17 mouse cellular contexts compared by ENCODE assay signal in genomic region chr6:51025411-51025810, GRCm38 (mm10).
DNase-seq lines count a peak whose midpoint lies in the region; ATAC-seq and TF ChIP-seq lines count a peak whose summit lies in the region.
"Had no signal": no experiment of that assay in that cellular context is flagged by ENCODE, and none has a peak within 500 bp of the region (broad histone marks: within the 10 kb centered on the region; RNA-seq: fewer than 3 reads in every experiment).

No protein-coding gene starts in this region.

- H3K9ac ChIP-seq in midbrain, embryonic 13.5 days (replicated peaks) = no peak overlapping the region
- H3K9ac ChIP-seq: embryonic facial prominence, embryonic 15.5 days; forebrain, embryonic 15.5 days; heart, embryonic 12.5 days had no signal

- WGBS in midbrain, embryonic 10.5 days = 65% methylated on average over 3 of the region's 3 CpGs
- WGBS in midbrain, embryonic 13.5 days = 73% methylated on average over 3 of the region's 3 CpGs

- TF ChIP-seq POLR2A in embryonic fibroblast, embryonic 13.5 days (IDR thresholded peaks at IDR 0.05; ENCODE audit: low read depth, low read length) = no peak

- ATAC-seq in midbrain, embryonic 13.5 days = no peak
- ATAC-seq: CD4-positive, CD25-positive, alpha-beta regulatory T cell, adult 4 months; forebrain, embryonic 15.5 days; hindbrain, embryonic 16.5 days; inflammation-experienced regulatory T-cells, adult 6 months had no signal

- no peaks in the 10 kb centered on the region for H3K9me3 ChIP-seq in midbrain, embryonic 10.5 days (replicated peaks)
- no peaks in the 10 kb centered on the region for H3K9me3 ChIP-seq in midbrain, embryonic 13.5 days
- H3K9me3 ChIP-seq: embryonic facial prominence, embryonic 15.5 days; forebrain, embryonic 15.5 days; heart, embryonic 12.5 days had no signal

- H3K27me3 ChIP-seq in midbrain, embryonic 10.5 days (ENCODE audit: low read depth, poor library complexity, severe bottlenecking) = peaks cover 28% of the 10 kb centered on the region
- H3K27me3 ChIP-seq in midbrain, embryonic 13.5 days = no peaks in the 10 kb centered on the region
- H3K27me3 ChIP-seq: embryonic facial prominence, embryonic 15.5 days; forebrain, embryonic 15.5 days had no signal

- H3K27ac ChIP-seq in midbrain, embryonic 10.5 days (replicated peaks) = 0 out of 2 replicates have a peak overlapping the region, but pooled peaks have one; percentile 34
- H3K27ac ChIP-seq in midbrain, embryonic 13.5 days = no peak overlapping the region
- peak overlapping the region; percentile 22; the same call in 1 of the 2 replicates for H3K27ac ChIP-seq in embryonic fibroblast, embryonic 13.5 days (ENCODE audit: insufficient read depth, low read length)
- no peak overlapping the region for H3K27ac ChIP-seq in layer of hippocampus, adult 2 months
- H3K27ac ChIP-seq: embryonic facial prominence, embryonic 15.5 days; forebrain, embryonic 15.5 days had no signal

- DNase-seq in midbrain, embryonic 10.5 days (ENCODE audit: low spot score) = no peak
- DNase-seq in B cell, adult 2 months = peak; percentile 42 to 50
- DNase-seq in ovary, adult 18-20 months (ENCODE audit: low spot score) = no peak
- DNase-seq in layer of hippocampus, adult 2 months (ENCODE audit: low spot score in 2 of 2) = no peak
- DNase-seq: adrenal gland, postnatal 10 days; cerebellum, adult 11 months; cerebellum, adult 9-11 months; cerebellum, postnatal 36 days; gastrocnemius, postnatal 36 days had no signal

- H3K36me3 ChIP-seq in midbrain, embryonic 10.5 days = no peaks in the 10 kb centered on the region
- H3K36me3 ChIP-seq in midbrain, embryonic 13.5 days = no peaks in the 10 kb centered on the region
- H3K36me3 ChIP-seq: embryonic facial prominence, embryonic 15.5 days; forebrain, embryonic 15.5 days; heart, embryonic 12.5 days had no signal

- H3K4me1 ChIP-seq in midbrain, embryonic 10.5 days = peaks cover 29% of the 10 kb centered on the region
- H3K4me1 ChIP-seq in midbrain, embryonic 13.5 days (replicated peaks) = no peaks in the 10 kb centered on the region
- H3K4me1 ChIP-seq in embryonic fibroblast, embryonic 13.5 days (ENCODE audit: control insufficient read depth, insufficient read depth, low read length) = 0 out of 2 replicates have a peak, but pooled peaks cover 2% of the 10 kb centered on the region
- H3K4me1 ChIP-seq: forebrain, embryonic 15.5 days had no signal

- H3K4me3 ChIP-seq in midbrain, embryonic 10.5 days = no peak overlapping the region
- no peak overlapping the region for H3K4me3 ChIP-seq in midbrain, embryonic 13.5 days (replicated peaks)
- no peak overlapping the region for H3K4me3 ChIP-seq in embryonic fibroblast, embryonic 13.5 days (ENCODE audit: insufficient read depth, low read length)
- no peak overlapping the region for H3K4me3 ChIP-seq in layer of hippocampus, adult 2 months
- H3K4me3 ChIP-seq: embryonic facial prominence, embryonic 15.5 days; forebrain, embryonic 15.5 days; heart, embryonic 12.5 days had no signal

- H3K4me2 ChIP-seq in midbrain, embryonic 13.5 days (replicated peaks) = no peak overlapping the region
- H3K4me2 ChIP-seq: embryonic facial prominence, embryonic 15.5 days; forebrain, embryonic 15.5 days; heart, embryonic 12.5 days had no signal

- TF ChIP-seq CTCF in embryonic fibroblast, embryonic 13.5 days (IDR thresholded peaks at IDR 0.05; ENCODE audit: borderline replicate concordance, insufficient read depth, low read length) = no peak
- TF ChIP-seq CTCF in layer of hippocampus, adult 2 months (conservative IDR thresholded peaks at IDR 0.05) = no peak

Comparison
In these comparisons a context has a peak if more than half of its experiments do, and no peak if none do; other contexts are left out.
1. H3K27ac ChIP-seq: peak in midbrain, embryonic 10.5 days (single experiment) and embryonic fibroblast, embryonic 13.5 days (single experiment); none in midbrain, embryonic 13.5 days (single experiment) and layer of hippocampus, adult 2 months (single experiment).
2. DNase-seq: peak in B cell, adult 2 months (2 of 2); none in midbrain, embryonic 10.5 days (single experiment), ovary, adult 18-20 months (single experiment) and layer of hippocampus, adult 2 months (0 of 2).